ENCODE assay signal across 20 mouse cellular contexts in genomic region chr8:103475816-103476797, GRCm38 (mm10).
DNase-seq lines count a peak whose midpoint lies in the region; ATAC-seq lines count a peak whose summit lies in the region.
"Had no signal": no experiment of that assay in that cellular context is flagged by ENCODE, and none has a peak within 500 bp of the region (broad histone marks: within the 10 kb centered on the region; RNA-seq: fewer than 3 reads in every experiment).

No protein-coding gene starts in this region.

- intact Hi-C loops in heart, postnatal 14 days (cut with DNase I), result no loop called here

- H3K27ac ChIP-seq in midbrain, embryonic 16.5 days (ENCODE audit: low read length), result no peak overlapping the region
- no peak overlapping the region for H3K27ac ChIP-seq in midbrain, embryonic 11.5 days (ENCODE audit: low read depth, low read length)
- H3K27ac ChIP-seq: gastrocnemius, adult 2 months; limb, embryonic 10.5 days; liver, embryonic 13.5 days; stomach, embryonic 15.5 days had no signal

- no peak overlapping the region for H3K4me3 ChIP-seq in midbrain, embryonic 16.5 days (ENCODE audit: low read depth, low read length)
- no peak overlapping the region for H3K4me3 ChIP-seq in midbrain, embryonic 11.5 days (ENCODE audit: low read depth, low read length)
- H3K4me3 ChIP-seq: erythroblast, embryonic 14.5 days; gastrocnemius, adult 2 months; limb, embryonic 10.5 days; liver, embryonic 13.5 days; megakaryocyte, embryonic 14.5 days; stomach, embryonic 15.5 days had no signal

- 68% methylated on average over 12 of the region's 12 CpGs for WGBS in midbrain, embryonic 16.5 days
- WGBS in midbrain, embryonic 11.5 days, result 83% methylated on average over 12 of the region's 12 CpGs

- H3K36me3 ChIP-seq in midbrain, embryonic 16.5 days (ENCODE audit: control insufficient read depth, insufficient read depth, low read length), result no peaks in the 10 kb centered on the region
- H3K36me3 ChIP-seq in midbrain, embryonic 11.5 days (ENCODE audit: control insufficient read depth, insufficient read depth, low read length), result no peaks in the 10 kb centered on the region
- H3K36me3 ChIP-seq: limb, embryonic 10.5 days; liver, embryonic 13.5 days; stomach, embryonic 15.5 days had no signal

- no peak overlapping the region for H3K4me2 ChIP-seq in midbrain, embryonic 16.5 days (ENCODE audit: low read length)
- H3K4me2 ChIP-seq in midbrain, embryonic 11.5 days, result no peak overlapping the region
- H3K4me2 ChIP-seq: liver, embryonic 13.5 days; stomach, embryonic 15.5 days had no signal

- DNase-seq in heart, adult 11 months, result peak; percentile 77
- DNase-seq in heart, postnatal 14 days, result no peak
- DNase-seq in midbrain, embryonic 11.5 days (ENCODE audit: low spot score, missing footprints), result no peak
- DNase-seq in fibroblast of lung, adult 2 months (ENCODE audit: low read depth), result peak; percentile 36
- peak; percentile 15 for DNase-seq in layer of hippocampus, adult 9-10 months (ENCODE audit: low spot score)
- no peak for DNase-seq in urinary bladder, postnatal 10 days (ENCODE audit: low spot score)
- DNase-seq in B cell, adult 2 months, result no peak
- DNase-seq: adrenal gland, postnatal 14 days; cerebellum, adult 2 months; gastrocnemius, adult 2 months; kidney, postnatal 14 days; liver, embryonic 13.5 days; retina, postnatal 1 day; spleen, adult 18-20 months had no signal

- H3K27me3 ChIP-seq in midbrain, embryonic 16.5 days (ENCODE audit: control insufficient read depth, insufficient read depth, low read depth, low read length), result no peaks in the 10 kb centered on the region; the same call in 1 of the 2 replicates
- H3K27me3 ChIP-seq in midbrain, embryonic 11.5 days (ENCODE audit: control insufficient read depth, insufficient read depth, low read length), result no peaks in the 10 kb centered on the region
- H3K27me3 ChIP-seq: liver, embryonic 13.5 days; megakaryocyte, embryonic 14.5 days; stomach, embryonic 15.5 days had no signal

- H3K9me3 ChIP-seq in midbrain, embryonic 16.5 days (replicated peaks; ENCODE audit: control insufficient read depth, low read length, poor library complexity, severe bottlenecking), result no peaks in the 10 kb centered on the region
- no peaks in the 10 kb centered on the region for H3K9me3 ChIP-seq in midbrain, embryonic 11.5 days (ENCODE audit: control insufficient read depth, low read length)
- H3K9me3 ChIP-seq: limb, embryonic 10.5 days; liver, embryonic 13.5 days; stomach, embryonic 15.5 days had no signal

- 0 out of 2 replicates have a peak, but pooled peaks have one; percentile 14 for ATAC-seq in midbrain, embryonic 16.5 days
- no peak for ATAC-seq in midbrain, embryonic 11.5 days (ENCODE audit: low FRiP score)
- ATAC-seq: intestine, embryonic 16.5 days had no signal

- no peak overlapping the region for H3K9ac ChIP-seq in midbrain, embryonic 16.5 days (ENCODE audit: low read depth, low read length)
- H3K9ac ChIP-seq in midbrain, embryonic 11.5 days (ENCODE audit: low read length), result no peak overlapping the region
- H3K9ac ChIP-seq: liver, embryonic 13.5 days; stomach, embryonic 15.5 days had no signal

- no peaks in the 10 kb centered on the region for H3K4me1 ChIP-seq in midbrain, embryonic 16.5 days (ENCODE audit: control insufficient read depth, insufficient read depth, low read length)
- H3K4me1 ChIP-seq in midbrain, embryonic 11.5 days (ENCODE audit: control insufficient read depth, insufficient read depth, low read length), result no peaks in the 10 kb centered on the region
- H3K4me1 ChIP-seq: liver, embryonic 13.5 days; megakaryocyte, embryonic 14.5 days; stomach, embryonic 15.5 days had no signal

Comparison
In these comparisons a context has a peak if more than half of its experiments do, and no peak if none do; other contexts are left out.
1. DNase-seq: peak in heart, adult 11 months (single experiment), fibroblast of lung, adult 2 months (single experiment) and layer of hippocampus, adult 9-10 months (single experiment); none in heart, postnatal 14 days (0 of 2), midbrain, embryonic 11.5 days (single experiment), urinary bladder, postnatal 10 days (single experiment) and B cell, adult 2 months (0 of 2).